Mouse (Mus musculus): ENCODE measurements around the gene Gfm1.

Gfm1 gene

DNA sequence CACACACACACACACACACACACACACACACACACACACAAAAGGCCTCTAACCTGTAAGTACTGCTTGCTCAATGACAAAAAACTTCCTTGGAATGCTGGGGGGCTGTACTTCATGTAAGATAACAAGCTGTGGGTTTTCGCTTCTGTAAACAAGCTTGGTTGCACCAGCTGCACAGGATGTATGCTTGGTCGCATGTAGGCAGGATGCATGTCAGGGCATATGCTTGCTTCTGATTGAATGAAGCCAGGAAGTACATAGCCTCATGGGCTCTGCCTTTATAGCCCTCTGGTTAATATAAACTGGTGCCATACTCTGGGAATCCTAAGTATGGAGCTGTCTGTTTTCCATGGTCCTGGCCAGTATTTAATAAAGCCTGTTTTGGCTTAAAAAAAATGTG lies 68.1 kb downstream of the Gfm1 start:
- no peak for DNase-seq

DNA sequence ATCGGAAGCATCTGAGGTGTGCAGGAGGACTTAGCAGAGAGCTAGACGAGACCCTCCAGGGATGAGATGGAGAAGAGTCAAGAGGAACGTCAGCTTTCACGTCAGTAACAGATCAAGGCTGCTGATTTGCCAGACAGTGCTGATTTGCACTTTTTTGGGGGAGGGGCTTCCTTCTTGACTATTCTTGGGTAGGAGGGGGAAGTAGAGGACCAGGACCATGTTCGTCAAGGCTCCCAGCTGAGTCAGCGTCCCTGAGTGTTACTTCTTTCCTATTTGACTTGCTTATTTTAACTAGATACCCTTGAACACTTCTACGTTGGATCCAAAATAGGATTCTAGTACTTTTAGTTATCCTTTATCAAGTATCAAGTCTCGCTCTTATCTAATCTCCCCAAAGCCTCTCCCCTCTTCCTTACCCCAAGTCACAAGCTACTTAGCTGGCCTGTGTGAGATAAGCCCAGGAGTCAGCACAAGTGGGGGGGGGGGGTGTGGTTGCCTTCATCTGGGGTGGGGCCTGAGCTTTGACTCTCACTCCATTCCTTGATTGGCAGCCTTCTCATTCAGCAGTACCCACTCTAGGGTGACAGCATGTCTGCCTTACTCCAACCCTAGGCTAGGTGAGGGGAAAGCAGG lies 69.0 kb downstream of the Gfm1 start:
- no peak for DNase-seq

DNA sequence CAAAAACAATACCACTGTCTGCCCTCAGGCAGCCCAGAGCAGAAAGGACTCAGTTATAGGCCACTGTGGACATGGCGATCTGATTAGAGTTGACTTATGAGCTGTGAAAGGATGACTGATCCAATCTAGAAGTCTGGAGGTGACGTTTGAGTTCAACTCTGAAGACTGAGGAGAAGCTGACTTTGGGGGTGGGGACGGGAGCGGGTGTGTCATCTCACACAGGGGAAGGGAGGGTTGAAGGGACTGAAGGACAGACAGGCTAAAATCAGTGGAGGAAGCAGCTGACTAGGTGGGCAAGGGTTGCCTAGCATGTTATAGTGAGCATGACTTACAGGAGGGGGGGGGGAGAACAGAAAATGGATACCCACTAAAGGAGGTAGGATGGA lies 69.5 kb downstream of the Gfm1 start:
- DNase-seq = no peak

DNA sequence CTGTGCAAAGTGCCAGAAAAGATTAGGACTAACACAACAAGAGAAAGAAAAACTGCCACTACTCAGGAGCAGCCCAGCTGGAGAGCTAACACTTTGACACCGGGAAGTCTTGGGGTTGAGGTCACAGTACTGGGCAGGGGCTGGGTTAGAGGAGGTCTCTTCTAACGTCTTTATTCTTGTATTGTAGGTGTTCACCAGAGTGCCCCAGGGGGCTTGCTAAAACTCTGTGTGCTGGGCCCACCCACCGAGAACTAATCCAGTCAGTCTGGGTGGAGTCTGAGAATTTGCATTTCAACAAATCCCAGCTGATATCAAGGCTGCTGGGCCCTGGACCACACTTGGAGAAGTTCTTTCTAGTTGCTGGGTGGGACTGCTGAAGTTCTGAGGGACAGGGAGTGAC lies 74.0 kb downstream of the Gfm1 start:
- no peak for DNase-seq

DNA sequence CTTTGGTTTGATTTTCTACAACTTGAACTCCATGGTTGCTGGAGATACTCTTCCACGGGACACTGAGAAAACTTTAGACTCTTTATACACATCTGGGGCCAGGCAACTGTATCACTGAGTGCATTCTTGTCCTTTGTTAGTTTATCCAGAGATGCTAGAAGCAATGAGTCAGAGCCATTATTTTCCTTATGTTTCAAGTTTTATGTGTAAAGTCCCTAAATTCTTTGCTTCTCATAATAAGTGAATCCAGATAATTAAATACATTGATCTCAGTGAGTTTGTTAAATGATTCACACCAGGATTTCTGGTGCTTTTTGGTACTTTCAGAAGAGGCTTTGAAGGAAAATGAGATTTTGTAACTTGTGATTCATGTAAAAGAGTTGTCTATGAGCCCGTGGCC lies 75.4 kb downstream of the Gfm1 start:
- DNase-seq = no peak

DNA sequence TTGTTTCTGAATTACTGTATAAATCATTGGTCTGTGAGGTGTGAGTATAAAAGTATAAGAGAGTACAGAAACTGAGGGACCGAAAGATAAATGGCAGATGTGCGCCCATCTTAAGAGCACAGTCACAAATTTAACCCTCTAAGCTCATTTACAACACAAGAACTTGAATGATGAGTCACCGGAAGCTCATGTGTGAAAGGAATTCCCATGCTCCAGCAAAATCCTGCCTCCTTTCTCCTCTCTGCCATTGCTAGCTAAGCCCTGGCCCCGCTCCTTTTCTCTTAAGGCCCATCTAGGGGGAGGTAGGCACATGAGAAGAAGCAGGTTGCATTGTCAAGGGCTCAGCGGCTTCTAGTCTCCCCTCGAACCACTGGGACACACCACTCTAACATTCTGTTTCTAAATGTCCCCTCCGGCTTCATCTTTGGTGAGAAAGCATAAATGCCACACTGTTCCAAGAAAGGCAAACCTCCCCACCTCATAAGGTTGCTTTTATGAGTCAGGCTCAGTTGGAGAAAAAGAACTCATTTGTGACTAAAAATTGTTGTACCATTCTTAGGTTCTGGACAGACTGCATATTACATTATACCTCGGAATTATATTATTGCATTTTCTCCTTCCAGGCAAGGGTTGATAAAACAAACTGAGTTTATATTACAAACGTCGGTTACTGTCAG lies 78.5 kb downstream of the Gfm1 start:
- no peak for DNase-seq

DNA sequence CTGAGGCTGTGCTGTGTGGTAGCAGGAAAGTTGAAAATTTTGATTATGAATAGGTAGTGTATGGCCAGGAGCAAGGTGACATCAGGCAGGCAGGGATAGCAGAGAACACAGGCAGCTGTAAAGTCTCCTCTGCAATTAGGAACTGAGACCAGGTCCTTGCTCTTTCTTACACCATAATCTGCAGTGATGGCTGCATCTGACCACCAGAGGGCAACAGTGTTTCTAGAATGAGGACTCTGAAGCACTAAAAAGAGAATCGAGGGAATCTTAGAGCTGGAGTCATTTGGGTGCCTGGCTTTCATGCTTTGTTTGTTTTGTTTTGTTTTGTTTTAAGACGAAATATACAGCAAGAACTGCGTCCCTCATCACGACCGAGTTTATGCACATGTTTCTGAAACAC lies 82.9 kb downstream of the Gfm1 start:
- DNase-seq = peak; percentile 71

DNA sequence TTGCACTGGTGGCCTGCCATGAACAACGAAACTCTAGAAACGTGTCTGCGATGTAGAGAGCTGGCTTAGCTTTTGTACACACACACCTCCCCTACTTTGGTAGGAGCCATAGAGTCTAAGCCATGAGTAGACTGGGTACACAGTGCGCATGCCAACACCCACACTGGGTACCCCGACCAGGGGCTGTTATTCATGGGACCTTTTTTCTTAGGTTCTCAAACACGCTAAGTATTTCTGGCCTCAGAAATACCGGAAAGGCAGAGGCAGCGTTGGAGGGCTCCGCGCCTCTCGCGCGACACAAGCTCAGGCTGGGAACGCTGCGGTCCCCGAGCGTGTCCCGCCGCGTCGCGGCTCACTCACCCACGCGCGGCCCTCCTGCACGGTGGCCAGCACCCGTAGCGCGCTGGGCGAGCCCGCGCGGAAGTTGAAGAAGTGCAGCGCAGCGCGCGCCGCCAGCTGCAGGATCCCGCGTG lies 84.9 kb downstream of the Gfm1 start:
- no peak for DNase-seq

DNA sequence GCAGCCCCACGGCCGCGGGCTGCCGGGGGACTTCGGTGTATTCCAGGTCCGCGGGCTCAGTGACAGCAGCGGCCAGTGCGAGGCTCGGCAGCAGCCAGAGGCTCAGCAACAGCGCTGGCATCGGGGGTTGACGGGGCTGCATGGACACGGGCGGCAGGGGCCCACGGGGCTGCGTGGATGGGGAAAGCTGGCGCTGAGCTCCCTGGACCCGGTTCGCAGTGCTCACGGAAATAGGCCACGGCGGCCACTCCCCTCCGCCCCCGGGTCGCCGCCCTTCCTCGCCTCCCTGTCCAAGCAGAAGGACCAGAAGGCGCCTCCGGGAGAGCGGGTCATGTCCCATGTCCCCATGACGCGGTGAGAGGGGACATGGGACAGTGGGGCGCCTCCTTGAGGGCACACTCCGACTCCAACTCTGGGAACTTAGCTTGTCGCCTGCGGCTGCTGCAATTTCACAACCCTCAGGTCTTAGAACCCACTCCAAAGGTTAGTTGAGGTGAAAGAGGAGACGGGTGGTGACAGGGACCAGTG lies 85.4 kb downstream of the Gfm1 start, which contains the start of gene Rarres1:
Rarres1 (minus strand) TSS at position 250 of the 528 bp plus-strand sequence.
- peak; percentile 37 for DNase-seq

DNA sequence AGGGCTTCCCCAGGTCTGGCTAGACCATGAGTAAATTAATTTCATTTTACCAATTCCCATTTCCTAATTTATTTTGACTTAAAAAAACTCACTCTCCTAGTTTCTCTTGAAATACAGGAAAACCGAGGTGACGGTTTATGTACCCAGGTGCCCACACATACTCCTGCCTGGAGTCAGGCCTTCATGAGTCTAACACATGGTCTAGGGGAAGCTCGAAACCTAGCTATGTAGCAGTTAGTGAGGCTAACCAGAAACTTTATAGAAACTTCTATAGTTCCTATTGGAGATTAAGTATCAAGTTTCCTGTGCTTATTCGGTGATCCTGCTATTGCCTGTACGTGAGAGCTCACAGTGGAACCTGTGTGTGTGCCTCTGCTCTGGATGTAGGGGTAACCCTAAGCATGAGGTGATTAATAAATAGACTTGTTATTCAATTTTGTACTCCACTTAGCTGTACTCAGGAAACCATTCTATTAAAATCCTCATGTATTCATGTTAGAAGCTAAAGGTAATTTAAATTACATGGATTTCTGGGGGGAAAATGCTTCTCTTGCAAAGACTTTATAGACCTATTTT lies 90.8 kb downstream of the Gfm1 start:
- no peak for DNase-seq

DNA sequence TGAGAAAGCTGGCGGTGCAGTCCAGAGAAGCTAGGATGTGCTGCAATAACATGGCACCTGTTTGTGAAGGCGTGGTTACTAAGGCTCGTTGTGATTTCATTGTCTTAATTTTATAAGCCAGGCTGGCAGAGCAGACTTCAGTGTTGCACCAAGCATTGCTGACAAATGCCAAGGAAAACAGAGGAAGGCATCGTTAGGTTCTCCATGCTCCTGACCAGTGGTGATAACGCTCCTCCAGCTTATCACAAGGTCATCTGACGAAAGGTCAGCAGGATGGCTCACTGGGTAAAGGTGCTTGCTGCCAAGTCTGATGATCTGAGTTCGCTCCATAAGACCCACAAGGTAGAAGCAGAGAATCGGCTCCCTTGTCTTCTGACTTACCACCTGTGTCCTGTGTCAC lies 92.8 kb downstream of the Gfm1 start:
- no peak for DNase-seq

DNA sequence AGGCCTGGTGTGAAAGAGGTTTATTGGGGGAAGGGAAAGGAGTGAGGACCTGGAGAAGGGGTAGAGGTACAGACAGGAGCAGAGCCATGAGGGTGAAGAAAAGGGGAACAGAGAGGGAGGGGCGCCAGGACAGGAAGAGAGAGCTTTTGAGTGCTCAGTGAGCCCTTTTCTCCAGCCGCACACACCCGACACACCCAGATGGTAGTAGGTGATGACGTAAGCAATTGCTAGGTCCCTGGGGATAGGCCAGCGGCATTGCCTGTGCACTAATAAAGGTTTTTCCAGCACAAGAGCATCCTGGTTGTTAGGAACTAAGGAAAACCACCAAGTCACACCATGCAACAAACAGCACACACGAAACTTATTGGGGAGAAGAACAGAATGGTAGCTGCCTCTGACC lies 94.9 kb downstream of the Gfm1 start:
- DNase-seq = no peak
